Mouse (Mus musculus): ENCODE measurements around the gene Limk1. TPM values are rescaled to one million over a fixed set of nuclear protein-coding genes. Genes with fewer than 3 reads are reported as not detected.
"Not testable (repeated sequence)": the region's sequence is repeated elsewhere in the genome, so short reads cannot be mapped to it uniquely, and the experiment has no call there.

Limk1 gene
- polyA plus RNA-seq, 1 experiment = not detected

DNA sequence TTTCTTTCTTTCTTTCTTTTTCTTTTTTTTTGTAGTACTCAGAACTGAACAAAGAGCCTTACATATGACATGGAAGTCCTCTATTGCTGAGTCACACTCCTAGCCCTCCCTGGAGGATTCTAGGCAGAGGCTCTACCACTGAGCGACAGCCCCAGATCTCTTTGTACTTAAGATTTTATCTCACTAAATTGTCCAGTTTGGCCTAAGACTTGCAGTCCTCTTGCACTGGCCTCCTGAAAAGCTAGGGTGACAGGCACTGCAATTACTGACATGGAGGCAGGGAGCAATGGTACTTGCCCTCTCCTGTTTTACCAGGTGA lies 16.2 kb downstream of the Limk1 start:
- WGBS = 95% methylated on average over 1 of the region's 1 CpGs
- H3K4me1 ChIP-seq (ENCODE audit: control insufficient read depth, insufficient read depth, low read length) = peaks cover 17% of the 10 kb centered on the region
- TF ChIP-seq CTCF (IDR thresholded peaks at IDR 0.05; ENCODE audit: insufficient read depth, low read depth, low read length) (no peak), POLR2A (IDR thresholded peaks at IDR 0.05; ENCODE audit: insufficient read depth, low read depth, low read length) (no peak)
- H3K27ac ChIP-seq (ENCODE audit: insufficient read depth, low read depth, low read length) = no peak overlapping the region
- no peak overlapping the region for H3K4me3 ChIP-seq (ENCODE audit: insufficient read depth, low read depth, low read length)

DNA sequence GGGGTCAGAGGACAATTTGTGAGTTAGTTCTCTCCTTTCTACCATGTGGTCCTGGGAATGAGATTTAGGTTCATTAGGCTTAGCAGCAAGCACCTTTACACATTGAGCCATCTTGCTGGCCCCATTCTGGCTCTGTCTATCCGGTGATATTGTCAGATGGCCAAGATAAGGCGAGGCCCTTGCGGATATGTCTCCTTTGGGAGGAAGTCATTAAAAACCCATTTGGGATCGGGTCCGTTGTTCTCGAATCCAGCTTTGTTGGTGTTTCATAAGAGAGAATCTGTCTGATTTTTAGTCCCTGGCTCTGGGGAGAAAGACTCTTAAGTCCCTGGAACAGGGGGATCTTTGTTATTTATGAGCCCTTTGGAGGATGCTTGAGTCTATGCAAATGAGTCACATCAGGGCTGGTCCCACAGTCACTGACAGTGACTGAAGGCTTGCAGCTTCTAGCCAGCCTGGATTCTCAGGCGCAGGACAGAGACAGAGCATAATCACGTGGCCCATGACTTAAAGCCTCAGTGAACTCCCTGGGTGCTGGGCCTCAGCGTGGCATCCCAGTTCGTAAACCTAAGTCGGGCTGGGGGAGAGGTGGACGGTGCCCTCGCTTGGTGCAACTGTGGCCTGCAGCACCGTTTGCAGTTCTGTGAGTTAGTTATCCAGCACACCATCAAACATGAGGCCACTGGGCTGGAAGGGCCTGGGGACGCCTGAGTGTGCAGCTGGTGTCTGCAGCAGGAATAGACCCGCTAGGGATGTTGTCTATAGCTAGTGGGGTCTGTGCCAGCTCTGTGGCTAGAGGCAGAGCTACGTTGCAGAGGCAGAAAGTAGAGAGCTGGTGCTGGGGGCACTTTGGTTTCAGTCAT lies 16.8 kb downstream of the Limk1 start:
- WGBS = 68% methylated on average over 17 of the region's 17 CpGs
- TF ChIP-seq CTCF (IDR thresholded peaks at IDR 0.05; ENCODE audit: insufficient read depth, low read depth, low read length) (no peak), POLR2A (IDR thresholded peaks at IDR 0.05; ENCODE audit: insufficient read depth, low read depth, low read length) (no peak)
- Histone ChIP-seq H3K27ac (ENCODE audit: insufficient read depth, low read depth, low read length) (no peak overlapping the region), H3K4me1 (ENCODE audit: control insufficient read depth, insufficient read depth, low read length) (peaks cover 13% of the 10 kb centered on the region), H3K4me3 (ENCODE audit: insufficient read depth, low read depth, low read length) (no peak overlapping the region)

DNA sequence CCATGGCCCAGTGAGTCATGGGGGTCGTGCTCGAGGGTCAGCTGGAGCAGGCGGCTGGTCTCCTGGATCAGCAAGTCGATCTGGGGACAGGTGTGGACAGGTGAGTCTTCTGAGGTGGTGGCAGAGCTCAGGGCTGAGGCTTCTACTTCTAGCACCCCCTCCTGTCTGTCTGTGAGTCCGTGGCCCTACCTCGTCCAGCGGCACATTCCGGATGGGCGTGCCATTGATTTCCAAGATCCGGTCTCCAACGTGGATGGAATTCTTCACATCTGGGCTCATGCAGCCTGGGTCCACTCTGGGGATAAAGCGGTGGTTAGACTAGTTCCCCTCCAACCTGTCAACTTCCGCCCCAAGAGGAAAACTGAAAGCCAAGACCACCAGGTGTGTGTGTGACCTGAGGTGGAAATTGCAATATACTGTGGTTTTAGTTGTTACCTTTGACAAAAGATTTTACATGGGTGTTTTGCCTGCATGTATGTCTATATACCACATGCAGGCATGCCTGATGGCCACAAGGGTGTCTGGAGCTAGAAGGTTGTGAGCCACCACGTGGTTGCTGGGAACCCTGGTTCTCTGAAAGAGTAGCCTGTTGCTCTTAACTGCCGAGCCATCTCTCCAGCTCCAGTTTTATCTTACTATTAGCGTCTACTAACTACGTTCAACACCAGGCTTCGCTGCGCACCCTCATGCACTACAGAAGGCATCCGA lies 19.2 kb downstream of the Limk1 start:
- H3K4me1 ChIP-seq (ENCODE audit: control insufficient read depth, insufficient read depth, low read length) = no peaks in the 10 kb centered on the region
- H3K4me3 ChIP-seq (ENCODE audit: insufficient read depth, low read depth, low read length) = no peak overlapping the region
- no peak for TF ChIP-seq POLR2A (IDR thresholded peaks at IDR 0.05; ENCODE audit: insufficient read depth, low read depth, low read length)
- TF ChIP-seq CTCF (IDR thresholded peaks at IDR 0.05; ENCODE audit: insufficient read depth, low read depth, low read length) = no peak
- 86% methylated on average over 20 of the region's 20 CpGs for WGBS
- no peak overlapping the region for H3K27ac ChIP-seq (ENCODE audit: insufficient read depth, low read depth, low read length)

DNA sequence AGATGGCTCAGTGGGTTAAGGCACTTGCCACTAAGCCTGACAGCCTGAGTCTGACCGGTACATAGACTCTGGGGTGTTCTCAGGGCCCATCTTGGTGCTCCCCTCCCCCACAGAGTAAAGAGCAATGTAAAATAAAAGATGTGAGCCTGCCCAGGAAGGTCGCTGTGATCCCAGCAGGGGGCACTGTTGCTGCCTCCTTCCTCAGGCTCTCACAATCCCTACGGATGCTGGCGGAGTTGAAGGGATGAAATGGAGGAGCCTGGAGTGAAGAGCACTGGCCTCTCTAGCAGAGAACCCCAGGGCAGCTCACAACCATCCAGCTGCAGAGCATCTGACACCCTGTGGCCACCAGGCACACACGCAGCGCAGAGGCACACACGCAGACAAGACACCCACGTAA lies 19.9 kb downstream of the Limk1 start:
- H3K27ac ChIP-seq (ENCODE audit: insufficient read depth, low read depth, low read length) = no peak overlapping the region
- TF ChIP-seq POLR2A (IDR thresholded peaks at IDR 0.05; ENCODE audit: insufficient read depth, low read depth, low read length) (no peak), CTCF (IDR thresholded peaks at IDR 0.05; ENCODE audit: insufficient read depth, low read depth, low read length) (no peak)
- no peak overlapping the region for H3K4me3 ChIP-seq (ENCODE audit: insufficient read depth, low read depth, low read length)
- WGBS = 48% methylated on average over 8 of the region's 8 CpGs
- H3K4me1 ChIP-seq (ENCODE audit: control insufficient read depth, insufficient read depth, low read length) = no peaks in the 10 kb centered on the region

DNA sequence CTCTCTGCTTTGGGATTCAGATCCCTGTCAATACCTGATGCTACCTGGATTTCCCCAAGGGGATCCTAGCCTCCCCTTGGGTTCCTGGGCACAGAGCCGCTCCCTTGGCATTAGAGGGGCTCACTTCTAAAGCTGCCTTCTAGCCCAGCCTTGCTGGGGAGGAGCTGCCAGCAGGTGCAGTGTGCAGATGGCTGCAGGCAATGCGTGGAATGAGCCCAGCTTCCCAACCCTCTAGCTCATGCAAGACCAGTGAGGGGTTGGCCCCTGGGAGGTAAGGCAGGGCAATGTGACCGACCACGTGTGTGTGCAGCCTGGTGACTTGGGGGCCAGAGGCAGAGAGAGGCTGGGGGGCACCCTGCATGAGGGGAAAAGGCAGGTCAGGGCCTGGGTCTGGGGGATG lies 31.7 kb downstream of the Limk1 start:
- TF ChIP-seq CTCF (IDR thresholded peaks at IDR 0.05; ENCODE audit: insufficient read depth, low read depth, low read length) (no peak), POLR2A (IDR thresholded peaks at IDR 0.05; ENCODE audit: insufficient read depth, low read depth, low read length) (no peak)
- WGBS = 74% methylated on average over 4 of the region's 4 CpGs
- no peak overlapping the region for H3K4me3 ChIP-seq (ENCODE audit: insufficient read depth, low read depth, low read length)
- H3K27ac ChIP-seq (ENCODE audit: insufficient read depth, low read depth, low read length) = no peak overlapping the region
- no peaks in the 10 kb centered on the region for H3K4me1 ChIP-seq (ENCODE audit: control insufficient read depth, insufficient read depth, low read length)

DNA sequence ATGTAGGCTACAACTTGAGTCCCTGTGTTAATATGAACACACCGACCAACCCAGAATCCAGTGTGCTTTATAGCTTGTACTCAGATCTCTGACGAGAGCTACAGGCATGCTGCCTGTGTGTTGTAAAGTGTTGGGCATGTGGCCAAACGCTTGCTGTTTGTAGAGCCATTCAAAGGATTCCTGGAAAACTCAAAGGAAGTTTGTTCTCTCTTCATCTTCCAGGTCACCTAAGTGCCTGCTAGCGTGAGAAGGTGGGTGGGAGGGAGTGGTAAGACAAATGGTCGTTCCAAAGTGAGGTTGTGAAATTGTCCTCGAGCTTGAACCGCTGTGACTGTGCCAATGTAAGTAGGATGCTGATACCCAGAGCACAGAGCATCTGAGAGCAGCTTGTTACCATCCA lies 36.4 kb downstream of the Limk1 start:
- 21% methylated on average over 7 of the region's 7 CpGs for WGBS

DNA sequence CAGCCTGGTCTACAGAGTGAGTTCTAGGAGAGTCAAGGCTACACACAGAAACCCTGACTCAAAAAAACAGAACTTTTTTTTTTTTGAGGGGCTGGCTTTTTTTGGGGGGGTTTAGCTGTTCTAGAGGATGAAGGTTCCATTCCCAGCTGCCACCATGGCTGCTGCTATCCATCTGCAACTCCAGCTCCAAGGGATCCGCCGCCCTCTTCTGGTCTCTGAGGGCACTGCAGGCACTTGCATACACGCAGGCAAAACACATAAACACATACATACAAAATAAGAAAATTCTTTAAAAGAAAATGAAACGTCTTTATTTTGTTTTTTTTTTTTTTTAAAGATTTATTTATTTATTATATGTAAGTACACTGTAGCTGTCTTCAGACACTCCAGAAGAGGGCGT lies 37.5 kb downstream of the Limk1 start:
- Histone ChIP-seq H3K4me1 (ENCODE audit: control insufficient read depth, insufficient read depth, low read length) (no peaks in the 10 kb centered on the region), H3K4me3 (ENCODE audit: insufficient read depth, low read depth, low read length) (no peak overlapping the region), H3K27ac (ENCODE audit: insufficient read depth, low read depth, low read length) (no peak overlapping the region)
- TF ChIP-seq CTCF (IDR thresholded peaks at IDR 0.05; ENCODE audit: insufficient read depth, low read depth, low read length) = no peak; the same call in 1 of the 2 replicates
- no peak for TF ChIP-seq POLR2A (IDR thresholded peaks at IDR 0.05; ENCODE audit: insufficient read depth, low read depth, low read length)
- 42% methylated on average over 5 of the region's 5 CpGs for WGBS

More for the DNA sequence above, 36.4 kb downstream of the Limk1 start:
- H3K4me1 ChIP-seq (ENCODE audit: control insufficient read depth, insufficient read depth, low read length) = no peaks in the 10 kb centered on the region
- H3K4me3 ChIP-seq (ENCODE audit: insufficient read depth, low read depth, low read length) = no peak overlapping the region
- TF ChIP-seq POLR2A (IDR thresholded peaks at IDR 0.05; ENCODE audit: insufficient read depth, low read depth, low read length) (no peak), CTCF (IDR thresholded peaks at IDR 0.05; ENCODE audit: insufficient read depth, low read depth, low read length) (no peak)
- no peak overlapping the region for H3K27ac ChIP-seq (ENCODE audit: insufficient read depth, low read depth, low read length)

DNA sequence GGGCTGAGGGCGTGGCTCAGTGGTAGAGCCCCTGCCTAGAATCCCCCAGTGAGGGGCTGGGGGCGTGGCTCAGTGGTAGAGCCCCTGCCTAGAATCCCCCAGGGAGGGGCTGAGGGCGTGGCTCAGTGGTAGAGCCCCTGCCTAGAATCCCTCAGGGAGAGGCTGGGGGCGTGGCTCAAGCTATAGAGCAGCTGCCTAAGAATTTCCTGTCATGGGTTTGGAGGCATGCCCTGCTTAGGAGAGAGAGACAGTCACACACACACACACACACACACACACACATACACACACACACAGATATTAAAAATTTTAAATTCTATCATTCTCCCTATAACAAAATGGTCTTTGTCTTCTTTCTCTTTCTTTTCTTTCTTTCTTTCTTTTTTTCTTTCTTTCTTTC lies 39.4 kb downstream of the Limk1 start:
- WGBS = 81% methylated on average over 4 of the region's 4 CpGs
- not testable (repeated sequence) for H3K27ac ChIP-seq (ENCODE audit: insufficient read depth, low read depth, low read length); H3K4me3 ChIP-seq (ENCODE audit: insufficient read depth, low read depth, low read length); H3K4me1 ChIP-seq (ENCODE audit: control insufficient read depth, insufficient read depth, low read length)

DNA sequence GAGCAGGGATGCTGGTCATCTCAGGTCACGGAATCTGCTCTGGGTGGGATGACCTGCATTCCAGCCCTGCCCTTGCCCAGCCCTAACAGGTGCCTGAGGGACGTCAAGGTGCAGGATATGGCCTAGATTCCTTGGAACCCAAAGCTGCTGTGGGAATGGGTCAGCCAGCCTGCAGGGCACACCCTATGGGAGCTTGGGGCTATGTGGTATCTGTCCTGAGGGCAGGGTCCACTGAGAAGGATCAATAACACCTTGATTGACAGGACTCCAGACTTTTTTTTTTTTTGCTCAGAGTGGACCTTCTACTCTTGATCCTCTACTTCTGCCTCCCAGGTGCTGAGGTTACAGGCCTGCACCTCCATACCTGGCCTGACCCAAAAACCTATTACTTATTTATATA lies 41.0 kb downstream of the Limk1 start:
- Histone ChIP-seq H3K4me1 (ENCODE audit: control insufficient read depth, insufficient read depth, low read length) (no peaks in the 10 kb centered on the region), H3K4me3 (ENCODE audit: insufficient read depth, low read depth, low read length) (no peak overlapping the region), H3K27ac (ENCODE audit: insufficient read depth, low read depth, low read length) (no peak overlapping the region)
- 89% methylated on average over 2 of the region's 2 CpGs for WGBS
- TF ChIP-seq POLR2A (IDR thresholded peaks at IDR 0.05; ENCODE audit: insufficient read depth, low read depth, low read length) (no peak), CTCF (IDR thresholded peaks at IDR 0.05; ENCODE audit: insufficient read depth, low read depth, low read length) (no peak)
